Mouse (Mus musculus): ENCODE results near the gene D630003M21Rik.

Gene D630003M21Rik

DNA sequence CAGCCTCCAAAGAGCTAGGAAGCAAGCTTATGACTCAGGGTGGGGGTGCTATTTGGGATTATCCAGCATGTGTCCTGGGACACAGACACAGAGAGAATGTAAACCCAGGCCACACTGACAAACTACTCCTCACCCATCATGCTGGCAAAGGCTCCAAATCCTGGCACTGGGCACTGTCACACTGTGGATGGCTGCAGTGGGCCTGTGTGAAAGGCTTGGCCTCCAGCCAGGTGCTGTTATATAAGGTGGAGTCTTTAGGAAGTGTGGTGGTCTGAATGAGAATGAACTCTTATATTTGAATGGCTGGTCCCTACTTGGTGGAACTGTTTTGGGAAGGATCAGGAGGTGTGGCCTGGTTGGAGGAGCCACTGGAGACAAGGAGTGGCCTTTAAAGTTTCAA, 7.7 kb upstream of the D630003M21Rik start:
- DNase-seq (ENCODE audit: low spot score) = no peak

GRCm38 (mm10) chr2:158233106-158233505, 4.1 kb upstream of the D630003M21Rik start:
- DNase-seq (ENCODE audit: low spot score) = no peak

- no peak for DNase-seq (ENCODE audit: low spot score)
Measured at GRCm38 (mm10) chr2:158232414-158232813, 3.4 kb upstream of the D630003M21Rik start.

DNA sequence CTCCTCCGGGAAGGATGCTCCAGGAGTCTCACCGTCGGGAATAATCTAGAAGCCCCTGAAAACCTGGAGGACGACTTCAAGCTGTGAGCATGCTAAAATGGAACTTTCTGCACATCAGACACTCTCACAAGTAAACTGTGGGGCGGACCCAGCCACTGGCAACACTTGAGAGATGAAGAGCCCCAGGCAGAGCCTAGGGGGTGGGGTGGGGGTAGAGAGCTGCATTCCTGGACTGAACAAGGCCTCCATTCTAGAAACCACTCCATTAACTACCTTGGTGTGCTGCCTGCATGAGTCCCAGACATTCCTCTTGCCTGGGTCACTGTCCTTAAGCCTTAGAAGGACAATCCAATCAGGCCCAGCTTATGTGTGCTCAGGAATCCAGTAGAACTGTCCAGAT, 2.0 kb upstream of the D630003M21Rik start:
- no peak for DNase-seq (ENCODE audit: low spot score)

- no peak for DNase-seq (ENCODE audit: low spot score)
Measured at GRCm38 (mm10) chr2:158230617-158231016, 1.6 kb upstream of the D630003M21Rik start.

DNA sequence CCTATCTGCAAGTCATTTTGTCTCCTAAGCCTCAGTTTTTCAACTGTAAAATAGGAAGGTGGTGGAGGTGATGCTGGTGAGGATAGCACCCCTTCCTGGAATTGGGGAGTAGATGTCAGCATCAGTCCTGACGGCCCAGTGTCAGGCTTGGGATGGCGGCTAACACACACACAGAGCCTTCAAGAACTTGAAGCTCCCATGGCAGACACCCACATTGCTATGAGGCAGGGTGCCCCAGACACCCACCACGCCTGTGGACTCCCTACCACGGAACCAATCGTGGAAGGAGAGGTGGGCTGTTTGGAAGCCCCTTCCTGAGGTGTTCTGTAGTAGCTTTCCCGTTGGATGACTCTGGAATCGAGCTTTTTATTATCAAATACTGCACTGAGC, 476 bp upstream of the D630003M21Rik start:
- DNase-seq (ENCODE audit: low spot score) = no peak

GRCm38 (mm10) chr2:158225301-158225700, 3.7 kb downstream of the D630003M21Rik start:
- DNase-seq (ENCODE audit: low spot score) = no peak

- no peak for DNase-seq (ENCODE audit: low spot score)
Measured at GRCm38 (mm10) chr2:158223497-158223896, 5.5 kb downstream of the D630003M21Rik start.

GRCm38 (mm10) chr2:158222664-158223063, 6.4 kb downstream of the D630003M21Rik start:
- no peak for DNase-seq (ENCODE audit: low spot score)

DNA sequence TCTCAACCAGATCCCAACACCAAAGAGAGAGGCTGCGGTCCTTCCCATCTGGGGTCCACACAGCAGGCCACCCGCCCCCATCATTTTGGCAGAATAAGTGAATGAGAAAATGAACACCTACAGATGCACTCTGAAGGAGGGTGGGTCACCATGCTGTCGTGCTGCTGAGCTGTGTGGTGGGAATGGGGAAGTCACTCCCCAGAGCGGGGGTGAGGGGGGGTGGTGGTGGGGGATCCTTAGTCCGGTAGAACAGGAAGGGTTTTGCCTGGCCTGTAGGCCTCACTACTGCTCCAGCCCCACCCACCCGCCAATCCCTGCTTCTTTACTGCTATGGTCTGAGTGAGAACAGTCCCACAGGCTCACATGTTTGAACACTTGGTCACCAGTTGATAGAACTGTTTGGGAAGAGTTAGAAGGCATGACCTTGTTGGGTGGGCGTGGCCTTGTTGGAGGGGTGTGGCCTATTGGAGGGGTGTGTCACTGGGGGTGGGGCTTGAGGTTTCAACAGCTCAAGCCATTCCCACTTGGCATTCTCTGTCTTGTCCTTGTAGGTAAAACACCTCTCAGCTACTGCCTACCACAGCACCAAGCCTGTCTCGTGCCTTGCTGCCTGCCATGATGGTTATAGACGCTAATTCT, 7.5 kb downstream of the D630003M21Rik start:
- no peak for DNase-seq (ENCODE audit: low spot score)

DNA sequence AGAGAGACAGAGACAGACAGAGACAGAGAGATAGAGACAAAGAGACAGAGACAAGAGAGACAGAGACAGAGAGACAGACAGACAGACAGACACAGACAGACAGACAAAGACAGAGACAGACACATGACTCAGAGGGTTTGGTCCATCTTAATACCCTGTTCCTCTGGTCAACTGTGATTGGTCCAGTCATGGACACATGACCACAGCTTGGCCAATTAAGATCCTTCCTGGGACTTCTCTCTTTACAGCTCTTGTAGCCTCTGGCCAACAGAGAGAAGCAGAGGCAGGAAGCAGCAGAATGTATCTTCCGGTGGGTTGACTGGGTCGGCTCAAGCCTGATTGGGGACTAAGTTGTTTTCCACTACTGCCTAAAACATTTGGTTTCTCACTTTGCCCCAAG, 9.5 kb downstream of the D630003M21Rik start:
- DNase-seq (ENCODE audit: low spot score) = no peak

- DNase-seq (ENCODE audit: low spot score) = no peak
Measured at GRCm38 (mm10) chr2:158216510-158216909, 12.5 kb downstream of the D630003M21Rik start.

DNA sequence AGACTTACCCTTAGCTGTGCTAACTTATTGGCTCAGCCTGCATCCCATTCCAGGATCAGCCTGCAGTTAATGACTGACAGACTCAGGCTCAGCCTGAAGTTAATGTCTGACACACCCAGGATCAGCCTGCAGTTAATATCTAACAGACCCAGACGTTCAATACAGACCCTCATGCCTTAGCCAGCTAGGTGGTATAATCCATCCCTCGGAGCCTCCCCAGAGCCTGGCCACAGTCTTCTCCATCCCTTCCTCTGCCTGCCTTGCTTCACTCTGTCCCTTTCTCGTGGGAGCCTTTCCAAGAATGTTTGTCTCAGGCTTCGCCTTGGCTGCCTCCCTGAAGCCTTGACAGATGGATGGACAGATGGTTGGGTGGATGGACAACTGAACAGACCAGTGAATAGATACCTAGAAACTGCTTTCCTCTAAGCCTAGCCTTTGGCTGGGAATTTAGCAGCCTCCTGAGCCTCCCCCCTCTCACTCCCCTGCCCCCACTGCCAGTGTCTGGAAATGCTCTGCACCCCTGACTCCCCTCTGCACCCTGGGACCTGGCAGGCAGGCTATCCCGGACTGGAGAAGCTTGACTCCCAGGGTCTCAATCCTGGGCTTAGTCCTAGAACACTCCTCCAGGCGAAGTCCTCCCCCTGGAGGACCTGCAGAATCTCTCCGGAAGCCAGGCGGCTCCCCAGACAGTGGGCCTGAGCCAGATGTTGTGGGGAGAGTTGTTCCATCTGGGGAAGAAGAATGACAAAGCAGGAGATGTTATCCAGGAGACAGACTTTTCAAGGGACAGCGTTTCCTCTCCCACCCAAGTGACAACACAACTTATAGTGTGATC, 13.5 kb downstream of the D630003M21Rik start:
- no peak for DNase-seq (ENCODE audit: low spot score)

DNA sequence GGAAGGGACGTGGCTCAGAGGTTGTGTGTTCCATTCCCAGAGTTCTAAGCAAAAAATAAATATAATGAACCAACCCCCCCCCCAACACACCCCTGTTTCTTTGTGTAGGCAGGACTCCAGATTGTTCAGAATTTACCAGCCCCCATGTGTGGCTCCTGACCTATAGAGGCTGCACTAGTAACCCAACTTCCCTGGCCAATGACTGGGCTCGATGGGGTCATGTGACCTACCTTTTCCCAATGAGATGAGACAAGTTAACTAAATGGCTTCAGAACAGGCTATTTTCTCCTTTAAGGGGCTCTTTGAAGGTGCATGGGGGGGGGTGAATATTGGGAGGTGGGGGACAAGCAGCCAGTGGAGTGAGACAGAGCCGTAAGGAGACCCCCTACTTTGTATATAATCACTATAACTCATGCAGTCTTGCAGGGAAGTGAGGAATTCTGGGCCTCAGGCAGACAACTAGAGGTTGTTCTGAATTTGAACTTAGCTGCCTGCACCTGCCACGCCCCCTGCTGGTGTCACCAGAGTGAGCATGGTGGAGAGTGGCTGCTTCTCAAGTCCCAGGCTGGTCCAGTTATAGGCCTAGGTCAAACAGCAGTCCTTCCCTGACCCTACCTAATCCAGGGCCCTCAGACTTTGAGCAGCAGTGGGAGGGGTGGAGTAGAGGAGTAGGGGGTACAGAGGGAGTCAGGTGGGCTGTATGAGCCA, 17.1 kb downstream of the D630003M21Rik start:
- DNase-seq (ENCODE audit: low spot score) = no peak

GRCm38 (mm10) chr2:158210958-158211357, 18.1 kb downstream of the D630003M21Rik start:
- DNase-seq (ENCODE audit: low spot score) = no peak

- DNase-seq (ENCODE audit: low spot score) = peak; percentile 88
Measured at GRCm38 (mm10) chr2:158210503-158210902, 18.5 kb downstream of the D630003M21Rik start.

- DNase-seq (ENCODE audit: low spot score) = no peak
Measured at GRCm38 (mm10) chr2:158209776-158210175, 19.2 kb downstream of the D630003M21Rik start.

DNA sequence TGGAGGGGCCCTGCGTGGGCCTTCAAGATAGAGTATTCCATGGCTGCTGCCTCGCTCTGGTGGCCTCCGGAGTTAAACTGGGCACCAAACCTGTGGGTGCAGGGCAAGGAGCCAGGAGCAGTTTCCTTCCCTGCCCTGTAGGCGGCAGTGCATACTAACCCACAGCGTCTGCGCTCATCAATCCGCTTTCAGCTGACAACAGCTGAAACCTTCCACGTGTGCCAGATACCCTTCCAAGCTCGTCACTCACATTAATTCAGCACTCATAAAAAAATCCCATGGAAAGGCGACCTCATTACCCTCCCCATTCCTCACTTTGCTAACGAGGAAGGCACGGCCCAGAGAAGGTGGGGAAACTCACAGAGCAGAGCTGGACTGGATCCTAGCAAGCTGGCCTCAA, 21.2 kb downstream of the D630003M21Rik start:
- DNase-seq (ENCODE audit: low spot score) = peak; percentile 84

GRCm38 (mm10) chr2:158204114-158204513, 24.9 kb downstream of the D630003M21Rik start:
- DNase-seq (ENCODE audit: low spot score) = peak; percentile 87

- DNase-seq (ENCODE audit: low spot score) = no peak
Measured at GRCm38 (mm10) chr2:158203686-158204085, 25.3 kb downstream of the D630003M21Rik start.

DNA sequence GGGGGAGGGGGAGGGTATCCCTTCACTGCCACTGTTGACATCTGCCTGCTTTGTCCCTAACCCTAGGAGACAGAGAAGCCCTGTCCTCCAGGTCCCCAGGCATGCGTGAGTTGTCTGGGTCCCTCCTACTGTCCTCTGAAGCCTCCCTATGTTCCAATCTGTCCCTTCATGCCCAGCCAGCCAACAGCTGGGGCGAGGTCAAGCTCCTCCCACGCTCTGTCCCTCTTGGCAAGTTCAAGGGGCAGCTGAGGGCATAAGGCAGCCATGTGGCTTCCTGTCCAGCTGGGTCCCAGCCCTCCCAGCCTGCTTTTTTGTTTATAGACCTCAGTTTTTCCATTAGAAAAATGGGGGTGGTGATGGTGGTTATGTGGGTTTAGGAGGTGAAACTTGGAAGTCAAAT, 29.7 kb downstream of the D630003M21Rik start:
- no peak for DNase-seq (ENCODE audit: low spot score)

GRCm38 (mm10) chr2:158198861-158199260, 30.2 kb downstream of the D630003M21Rik start:
- no peak for DNase-seq (ENCODE audit: low spot score)

DNA sequence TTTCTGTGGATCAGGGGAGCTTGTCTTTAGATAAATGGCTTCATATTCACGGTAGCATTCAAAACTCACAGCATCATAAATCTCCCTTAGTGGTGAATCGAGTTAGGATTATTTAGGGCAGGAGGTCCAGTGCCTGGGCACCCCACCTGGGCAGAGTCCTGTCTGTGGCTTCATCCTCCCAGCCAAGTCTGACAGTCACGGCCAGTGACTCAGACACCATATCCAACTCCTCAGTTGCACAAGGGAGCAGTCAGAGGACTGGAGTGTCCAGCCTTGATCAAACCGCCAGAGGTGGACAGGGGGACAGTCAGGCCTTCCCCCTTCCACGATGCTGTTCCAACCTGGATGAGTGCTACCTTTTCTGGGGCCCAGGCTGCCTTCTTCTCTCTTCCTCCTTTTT, 31.1 kb downstream of the D630003M21Rik start:
- no peak for DNase-seq (ENCODE audit: low spot score)
